Mouse (Mus musculus) layer of hippocampus, postnatal 36 days (tissue): ENCODE data around the gene Clgn. TPM values are rescaled to one million over a fixed set of nuclear protein-coding genes. Genes with fewer than 3 reads are reported as not detected.
"Not testable (repeated sequence)": the region's sequence is repeated elsewhere in the genome, so short reads cannot be mapped to it uniquely, and the experiment has no call there.

Experiments
- DNase-seq, 2 experiments: peaks; one replicate each; pipeline ENCODE4 v3.0.0; 2022
- total RNA-seq, 2 experiments: library from RNA; stranded (reverse); gene quantifications; 2 replicates each; pipeline ENCODE4 v1.2.3; 2021

Clgn gene
- total RNA-seq, 2 experiments from 2014 or later = 8.3 to 9.2 TPM

- no peak for DNase-seq
Observed at GRCm38 (mm10) chr8:83423032-83423825, 33.6 kb downstream of the Clgn start.

- DNase-seq = no peak
Observed at GRCm38 (mm10) chr8:83425202-83425601, 35.5 kb downstream of the Clgn start.

- DNase-seq = no peak
Observed at GRCm38 (mm10) chr8:83426104-83426759, 36.6 kb downstream of the Clgn start.

GRCm38 (mm10) chr8:83426949-83427348 lies 37.3 kb downstream of the Clgn start:
- no peak for DNase-seq

- DNase-seq = not testable (repeated sequence)
Observed at GRCm38 (mm10) chr8:83428621-83429020, 39.0 kb downstream of the Clgn start.

- DNase-seq = no peak
Observed at GRCm38 (mm10) chr8:83429071-83429524, 39.4 kb downstream of the Clgn start.

GRCm38 (mm10) chr8:83437077-83437476 lies 47.4 kb downstream of the Clgn start:
- no peak for DNase-seq

GRCm38 (mm10) chr8:83441656-83442242 lies 52.1 kb downstream of the Clgn start:
- DNase-seq = no peak

GRCm38 (mm10) chr8:83442243-83443051 lies 52.8 kb downstream of the Clgn start:
- DNase-seq = peak; percentile 95 to 96

- DNase-seq = no peak
Observed at GRCm38 (mm10) chr8:83443052-83443400, 53.4 kb downstream of the Clgn start.

GRCm38 (mm10) chr8:83449960-83450359 lies 60.3 kb downstream of the Clgn start:
- DNase-seq = no peak

GRCm38 (mm10) chr8:83451056-83451455 lies 61.4 kb downstream of the Clgn start:
- no peak for DNase-seq

GRCm38 (mm10) chr8:83457121-83457520 lies 67.5 kb downstream of the Clgn start:
- no peak for DNase-seq

- DNase-seq = no peak
Observed at GRCm38 (mm10) chr8:83458222-83458621, 68.6 kb downstream of the Clgn start, which contains the start of gene Scoc. Gene Scoc, minus strand, starts transcription at chr8:83458391.

GRCm38 (mm10) chr8:83459606-83460005 lies 69.9 kb downstream of the Clgn start:
- DNase-seq = no peak

Other genes with a start within 250 kb of the Clgn start
- gene Tbc1d9, start 224.5 kb upstream of the Clgn start, total RNA-seq = 10 to 100 TPM; 65.0 to 65.7 TPM
- under 1 TPM; 0.75 to 0.83 TPM for gene Gm10645, start 223.7 kb upstream of the Clgn start, total RNA-seq
- gene Ucp1, start 99.5 kb upstream of the Clgn start, total RNA-seq = not detected
- gene Elmod2, start 57.4 kb upstream of the Clgn start, total RNA-seq = 10 to 100 TPM; 14.6 to 15.6 TPM
- gene Mgat4d, start 41.4 kb upstream of the Clgn start, total RNA-seq = not detected
- 100 to 1,000 TPM; 213 to 246 TPM for gene Scoc, start 68.5 kb downstream of the Clgn start, total RNA-seq
- not detected for gene Olfr370, start 145.9 kb downstream of the Clgn start, total RNA-seq
- gene Ndufb7, start 176.8 kb downstream of the Clgn start, total RNA-seq = 100 to 1,000 TPM; 147 to 150 TPM
- 100 to 1,000 TPM; 511 to 514 TPM for gene Tecr, start 218.1 kb downstream of the Clgn start, total RNA-seq
- gene Dnajb1, start 218.3 kb downstream of the Clgn start, total RNA-seq = 10 to 100 TPM; 46.3 to 51.8 TPM